Mouse (Mus musculus): ENCODE measurements at regions not wholly inside any gene's neighbourhood (a gene's known extent, or its start where the extent isn't known, plus 50 kb on each side); places are given as distances from the start of the nearest gene placed in this dataset.

GRCm38 (mm10) chr13:92990316-92991206 lies 146.0 kb downstream of the Mtx3 start:
- Histone ChIP-seq H3K9me3 (no peaks in the 10 kb centered on the region), H3K36me3 (no peaks in the 10 kb centered on the region), H3K27me3 (ENCODE audit: insufficient read depth, poor library complexity, severe bottlenecking) (no peaks in the 10 kb centered on the region), H3K4me1 (peaks cover 12% of the 10 kb centered on the region; the same call in 1 of the 2 replicates), H3K4me3 (no peak overlapping the region), H3K27ac (no peak overlapping the region)
- whole genome bisulfite sequencing, result 72% methylated on average over 14 of the region's 14 CpGs
- no peak for DNase-seq (ENCODE audit: low spot score)

Measured in heart, embryonic 10.5 days (tissue).